In the genomic region with DNA sequence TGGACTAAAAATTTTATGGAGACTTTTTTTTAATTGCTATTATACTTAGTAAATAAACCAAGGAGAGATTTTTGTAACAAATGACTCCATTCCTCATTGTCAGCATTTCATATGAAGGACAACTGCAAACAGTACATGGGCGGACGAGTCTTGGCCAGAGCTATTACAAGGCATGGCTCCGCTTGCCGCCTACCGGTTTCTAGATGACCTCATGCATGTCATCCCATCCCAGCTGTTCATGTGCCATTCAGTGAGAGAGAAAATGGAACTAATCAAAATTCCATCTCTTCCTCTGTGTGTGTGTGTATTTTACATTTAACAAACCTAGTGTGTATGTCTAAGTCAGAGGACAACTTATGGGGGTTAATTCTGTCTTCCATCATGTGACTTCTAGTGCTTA, we compare ENCODE assay signal across 15 mouse cellular contexts. TPM values are rescaled to one million over a fixed set of nuclear protein-coding genes. Genes with fewer than 3 reads are reported as not detected.
DNase-seq lines count a peak whose midpoint lies in the region; ATAC-seq and TF ChIP-seq lines count a peak whose summit lies in the region.
"Had no signal": no experiment of that assay in that cellular context is flagged by ENCODE, and none has a peak within 500 bp of the region (broad histone marks: within the 10 kb centered on the region; RNA-seq: fewer than 3 reads in every experiment).

No protein-coding gene starts in this region.

- WGBS in heart, postnatal 0 days, result 40% methylated on average over 5 of the region's 5 CpGs
- 35% methylated on average over 5 of the region's 5 CpGs for WGBS in heart, adult 2 months

- no peak overlapping the region for H3K9ac ChIP-seq in heart, postnatal 0 days (replicated peaks; ENCODE audit: low read depth, low read length)
- no peak overlapping the region for H3K9ac ChIP-seq in heart, adult 2 months (ENCODE audit: low read depth, low read length)
- H3K9ac ChIP-seq: forebrain, embryonic 15.5 days; intestine, embryonic 15.5 days; midbrain, embryonic 12.5 days had no signal

- TF ChIP-seq EP300 in heart, postnatal 0 days (IDR thresholded peaks at IDR 0.05; ENCODE audit: low read depth), result no peak
- TF ChIP-seq EP300 in heart, adult 2 months (IDR thresholded peaks at IDR 0.05; ENCODE audit: insufficient read depth, low read depth, low read length), result no peak

- no peaks in the 10 kb centered on the region for H3K27me3 ChIP-seq in heart, postnatal 0 days (ENCODE audit: control insufficient read depth, insufficient read depth, low read length)
- no peaks in the 10 kb centered on the region for H3K27me3 ChIP-seq in heart, adult 2 months (ENCODE audit: control insufficient read depth, insufficient read depth, low read length)
- H3K27me3 ChIP-seq: forebrain, embryonic 15.5 days; intestine, embryonic 15.5 days; midbrain, embryonic 12.5 days had no signal

- H3K79me2 ChIP-seq in heart, adult 2 months (replicated peaks; ENCODE audit: control insufficient read depth, insufficient read depth, low read length), result peaks cover 11% of the 10 kb centered on the region

- no peak overlapping the region for H3K4me2 ChIP-seq in heart, postnatal 0 days (ENCODE audit: low read depth, low read length)
- H3K4me2 ChIP-seq: forebrain, embryonic 15.5 days; intestine, embryonic 15.5 days; midbrain, embryonic 12.5 days had no signal

- intact Hi-C loops in heart, adult 2 months (cut with DNase I), result no loop called here

- H3K9me3 ChIP-seq in heart, postnatal 0 days (replicated peaks; ENCODE audit: control insufficient read depth, low read length), result no peaks in the 10 kb centered on the region
- H3K9me3 ChIP-seq: forebrain, embryonic 15.5 days; intestine, embryonic 15.5 days; midbrain, embryonic 12.5 days had no signal

- no peak for TF ChIP-seq CTCF in heart, postnatal 0 days (IDR thresholded peaks at IDR 0.05; ENCODE audit: low read depth)
- no peak for TF ChIP-seq CTCF in heart, adult 2 months (IDR thresholded peaks at IDR 0.05)

- H3K4me3 ChIP-seq in heart, postnatal 0 days (ENCODE audit: low read depth, low read length), result no peak overlapping the region
- no peak overlapping the region for H3K4me3 ChIP-seq in heart, adult 2 months
- H3K4me3 ChIP-seq: forebrain, embryonic 15.5 days; intestine, embryonic 15.5 days; left cerebral cortex, adult 2 months; midbrain, embryonic 12.5 days had no signal

- ATAC-seq in heart, postnatal 0 days (ENCODE audit: insufficient read depth, low read depth), result peak; percentile 41; the same call in 1 of the 2 replicates
- ATAC-seq: forebrain, embryonic 15.5 days; intestine, embryonic 15.5 days had no signal

- no peak overlapping the region for H3K27ac ChIP-seq in heart, postnatal 0 days (ENCODE audit: low read depth)
- no peak overlapping the region for H3K27ac ChIP-seq in heart, adult 2 months
- H3K27ac ChIP-seq: forebrain, embryonic 15.5 days; intestine, embryonic 15.5 days; left cerebral cortex, adult 2 months; midbrain, embryonic 12.5 days had no signal

- H3K36me3 ChIP-seq in heart, postnatal 0 days (replicated peaks; ENCODE audit: control insufficient read depth, insufficient read depth, low read length), result no peaks in the 10 kb centered on the region
- peaks cover 38% of the 10 kb centered on the region for H3K36me3 ChIP-seq in heart, adult 2 months (ENCODE audit: control insufficient read depth, insufficient read depth, low read length)
- H3K36me3 ChIP-seq: forebrain, embryonic 15.5 days; intestine, embryonic 15.5 days had no signal

- no peak for TF ChIP-seq POLR2A in heart, adult 2 months (IDR thresholded peaks at IDR 0.05; ENCODE audit: insufficient read depth, low read depth, low read length)

- DNase-seq in cerebellum, adult 11-12 months, result peak; percentile 14
- DNase-seq in cerebellum, adult 11 months, result no peak
- no peak for DNase-seq in heart, postnatal 0 days (ENCODE audit: low spot score)
- DNase-seq in heart, adult 2 months, result no peak
- peak; percentile 13 for DNase-seq in right cerebral cortex, adult 18-20 months
- no peak for DNase-seq in right cerebral cortex, postnatal 10 days (ENCODE audit: low spot score in 2 of 2)
- peak; percentile 25 for DNase-seq in skeletal muscle tissue, adult 2 months (ENCODE audit: low read depth, low spot score)
- DNase-seq in left cerebral cortex, adult 9 months (ENCODE audit: low spot score in 2 of 2), result no peak
- DNase-seq: gastrocnemius, postnatal 25 days; liver; lung, postnatal 10 days had no signal

- H3K4me1 ChIP-seq in heart, postnatal 0 days (ENCODE audit: control insufficient read depth, insufficient read depth), result peaks cover 20% of the 10 kb centered on the region
- peaks cover 17% of the 10 kb centered on the region for H3K4me1 ChIP-seq in heart, adult 2 months (ENCODE audit: control insufficient read depth, insufficient read depth, low read length)
- H3K4me1 ChIP-seq: midbrain, embryonic 12.5 days had no signal

RNA-seq across cellular contexts. Expression of a gene that starts 51.9 kb away (rescaled TPM):
- 13.2 and 20.5 TPM in 2 replicates for total RNA-seq in heart, postnatal 0 days (2014; rRNA removed; ENCODE audit: low replicate concordance)
- polyA plus RNA-seq in heart, postnatal 0 days (2015; fragmentation: Nextera tagmentation; extraction: Ambion mirVana), result 25.1 and 26.5 TPM in 2 replicates
- total RNA-seq in heart, adult 2 months (2021), result 10 to 100 TPM; 24.2 to 26.1 TPM
- 18.0 and 29.7 TPM in 2 replicates for polyA plus RNA-seq in heart, adult 2 months (2012; rRNA removed)

Comparison
In these comparisons a context has a peak if more than half of its experiments do, and no peak if none do; other contexts are left out.
1. DNase-seq: peak in cerebellum, adult 11-12 months (single experiment), right cerebral cortex, adult 18-20 months (single experiment) and skeletal muscle tissue, adult 2 months (single experiment); none in cerebellum, adult 11 months (single experiment), heart, postnatal 0 days (single experiment), heart, adult 2 months (0 of 2), right cerebral cortex, postnatal 10 days (0 of 2) and left cerebral cortex, adult 9 months (0 of 2).